Mouse (Mus musculus) limb, embryonic 12.5 days (tissue): ENCODE measurements at regions not wholly inside any gene's neighbourhood (a gene's known extent, or its start where the extent isn't known, plus 50 kb on each side); places are given as distances from the start of the nearest gene placed in this dataset.

Experiments used
- ATAC-seq: fragments of 200-750 bp; cut with Nextera tagmentation; 2 replicates; pipeline ENCODE4 v1.8.0; 2017; ENCODE audit warnings: low read depth, moderate TSS enrichment; ENCODE audit not compliant: insufficient number of reproducible peaks, insufficient read depth, low FRiP score, low TSS enrichment
- H3K27ac ChIP-seq: fragments of 300-500 bp; sonication (generic); 2 replicates; pipeline ENCODE4 v1.5.1; 2016; ENCODE audit warnings: mild to moderate bottlenecking, moderate library complexity
- H3K27me3 ChIP-seq: fragments of 300-500 bp; sonication (generic); 2 replicates; pipeline ENCODE4 v1.6.1; 2016; ENCODE audit warnings: mild to moderate bottlenecking, moderate library complexity
- H3K36me3 ChIP-seq: fragments of 300-500 bp; sonication (generic); 2 replicates; pipeline ENCODE4 v1.6.1; 2016; ENCODE audit warnings: mild to moderate bottlenecking, moderate library complexity
- H3K4me1 ChIP-seq: fragments of 300-500 bp; sonication (generic); replicated peaks from 2 replicates; pipeline ENCODE4 v1.6.1; 2016
- H3K4me2 ChIP-seq: fragments of 300-500 bp; sonication (generic); 2 replicates; pipeline ENCODE4 v1.6.1; 2016; ENCODE audit warnings: mild to moderate bottlenecking, moderate library complexity
- H3K4me3 ChIP-seq: fragments of 300-500 bp; sonication (generic); replicated peaks from 2 replicates; pipeline ENCODE4 v1.5.1; 2016; ENCODE audit warnings: mild to moderate bottlenecking
- H3K9ac ChIP-seq: fragments of 300-500 bp; sonication (generic); replicated peaks from 2 replicates; pipeline ENCODE4 v1.6.1; 2016; ENCODE audit warnings: mild to moderate bottlenecking, moderate library complexity
- H3K9me3 ChIP-seq: fragments of 300-500 bp; sonication (generic); 2 replicates; pipeline ENCODE4 v1.6.1; 2016; ENCODE audit warnings: mild to moderate bottlenecking, moderate library complexity
- WGBS: fragments of 180-500 bp; shearing (Covaris S2); methylation state at CpG from one replicate; pipeline ENCODE4 v1.1.7; 2016; 5-methylcytosine and 5-hydroxymethylcytosine counted together

- no peak overlapping the region for H3K9ac ChIP-seq
- ATAC-seq = no peak
- no peaks in the 10 kb centered on the region for H3K36me3 ChIP-seq
- H3K27me3 ChIP-seq = no peaks in the 10 kb centered on the region
- no peak overlapping the region for H3K4me3 ChIP-seq
- no peaks in the 10 kb centered on the region for H3K9me3 ChIP-seq
- 71% methylated on average over 3 of the region's 3 CpGs for WGBS
- H3K27ac ChIP-seq = no peak overlapping the region
- no peak overlapping the region for H3K4me2 ChIP-seq
- H3K4me1 ChIP-seq = no peaks in the 10 kb centered on the region
These were observed 1516.2 kb downstream of the Tbl1xr1 start for GRCm38 (mm10) chr3:23592506-23593141.

DNA sequence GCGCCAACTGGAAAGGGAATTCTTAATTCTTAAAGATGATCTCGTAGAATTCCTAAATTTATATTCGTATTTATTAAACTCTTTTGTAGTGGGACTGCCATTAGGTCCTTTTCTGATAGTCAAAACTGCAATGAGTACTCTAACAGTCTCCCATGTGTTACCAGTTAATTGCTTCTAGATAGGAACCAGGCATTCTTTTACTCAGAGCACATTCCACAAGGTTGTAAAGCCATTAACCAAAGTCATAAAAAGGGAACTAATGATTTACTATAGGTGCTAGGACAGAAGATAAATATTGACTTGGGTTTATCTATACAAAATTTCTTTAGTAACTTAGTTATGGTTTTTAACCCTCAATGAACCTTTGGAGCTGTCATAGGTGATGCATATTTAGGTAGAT, 1525.0 kb downstream of the Tbl1xr1 start:
- Histone ChIP-seq H3K27me3 (no peaks in the 10 kb centered on the region), H3K9ac (no peak overlapping the region), H3K36me3 (no peaks in the 10 kb centered on the region), H3K4me3 (no peak overlapping the region), H3K9me3 (peaks cover 8% of the 10 kb centered on the region; the same call in 1 of the 2 replicates), H3K4me2 (no peak overlapping the region), H3K27ac (no peak overlapping the region), H3K4me1 (no peaks in the 10 kb centered on the region)
- 85% methylated on average over 3 of the region's 3 CpGs for WGBS
- no peak for ATAC-seq

DNA sequence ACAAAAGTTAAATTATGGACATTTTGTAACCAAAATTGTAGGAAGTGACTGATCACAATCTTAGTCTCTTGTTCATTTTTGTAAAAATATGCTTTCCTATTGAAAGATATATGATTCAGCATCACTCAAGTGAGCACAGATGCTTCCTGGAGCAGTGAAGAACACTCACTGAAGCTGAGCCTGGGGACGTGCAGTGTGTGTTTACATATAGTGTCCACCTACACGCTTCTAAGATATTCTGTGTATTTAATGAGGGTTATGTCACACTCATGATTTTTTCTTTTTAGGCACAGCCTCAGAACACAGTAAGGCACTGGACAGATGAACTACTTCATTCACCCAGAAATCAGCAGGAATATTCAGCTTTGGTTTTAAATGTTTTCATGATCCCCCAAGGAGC, 1533.6 kb downstream of the Tbl1xr1 start:
- Histone ChIP-seq H3K36me3 (no peaks in the 10 kb centered on the region), H3K27ac (no peak overlapping the region), H3K4me2 (no peak overlapping the region), H3K4me3 (no peak overlapping the region), H3K9ac (no peak overlapping the region), H3K27me3 (no peaks in the 10 kb centered on the region), H3K9me3 (no peaks in the 10 kb centered on the region), H3K4me1 (no peaks in the 10 kb centered on the region)
- no peak for ATAC-seq
- 84% methylated on average over 2 of the region's 2 CpGs for WGBS

- no peaks in the 10 kb centered on the region for H3K27me3 ChIP-seq
- 89% methylated on average over 2 of the region's 2 CpGs for WGBS
- ATAC-seq = no peak
These were observed 1485.3 kb downstream of the Naaladl2 start for GRCm38 (mm10) chr3:23658585-23659252.

GRCm38 (mm10) chr3:23706748-23707147, 1437.3 kb downstream of the Naaladl2 start:
- Histone ChIP-seq H3K36me3 (no peaks in the 10 kb centered on the region), H3K27ac (no peak overlapping the region), H3K9ac (no peak overlapping the region), H3K9me3 (no peaks in the 10 kb centered on the region), H3K4me1 (no peaks in the 10 kb centered on the region), H3K27me3 (no peaks in the 10 kb centered on the region), H3K4me3 (no peak overlapping the region), H3K4me2 (no peak overlapping the region)
- no peak for ATAC-seq

More at GRCm38 (mm10) chr3:23658585-23659252, 1485.3 kb downstream of the Naaladl2 start:
- H3K4me2 ChIP-seq = no peak overlapping the region
- H3K4me3 ChIP-seq = no peak overlapping the region
- H3K9me3 ChIP-seq = no peaks in the 10 kb centered on the region
- H3K9ac ChIP-seq = no peak overlapping the region
- no peaks in the 10 kb centered on the region for H3K4me1 ChIP-seq
- H3K36me3 ChIP-seq = no peaks in the 10 kb centered on the region
- H3K27ac ChIP-seq = no peak overlapping the region
